Mouse (Mus musculus) spleen, adult 12 weeks (tissue): Measurements from ENCODE around the gene Usp9x.

Source experiments
- DNase-seq: peaks from one replicate; pipeline ENCODE4 v3.0.0; 2022; ENCODE audit warnings: low spot score

Gene Usp9x

DNA sequence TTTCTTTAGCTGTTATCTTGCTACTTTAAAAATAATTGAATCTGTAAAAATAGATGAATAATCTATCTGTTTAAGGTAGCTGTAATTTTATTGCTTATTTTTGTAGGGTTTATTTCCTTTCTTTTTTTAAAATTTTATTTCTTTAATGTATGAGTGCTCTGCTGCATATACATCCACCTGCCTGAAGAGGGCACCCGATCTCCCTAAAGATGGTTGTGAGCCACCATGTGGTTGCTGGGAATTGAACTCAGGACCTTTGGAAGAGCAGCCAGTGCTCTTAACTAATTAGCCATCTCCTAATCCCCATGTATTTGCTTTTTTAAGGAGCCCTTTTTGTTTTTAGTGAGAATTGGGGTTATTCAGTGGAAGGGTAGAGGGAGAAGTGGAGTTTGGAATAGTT, 14.3 kb downstream of the Usp9x start:
- DNase-seq = no peak

DNA sequence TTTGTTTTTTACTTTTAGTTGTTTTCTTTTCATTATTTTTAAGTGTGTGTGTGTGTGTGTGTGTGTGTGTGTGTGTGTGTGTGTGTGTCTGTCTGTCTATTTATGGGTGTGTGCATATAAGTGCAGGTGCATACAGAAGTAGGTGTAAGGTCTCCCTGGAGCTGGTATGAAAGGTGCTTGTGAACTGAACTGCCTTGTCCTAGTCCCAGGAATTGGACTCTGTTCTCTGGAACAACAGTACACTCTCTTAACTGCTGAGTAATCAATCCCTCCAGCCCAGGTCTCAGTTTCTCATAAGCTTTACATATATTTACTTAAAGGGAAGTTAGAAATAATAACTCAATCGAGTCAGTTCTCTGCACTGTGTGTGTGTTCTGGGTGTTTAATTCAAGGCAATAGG, 25.7 kb downstream of the Usp9x start:
- no peak for DNase-seq

DNA sequence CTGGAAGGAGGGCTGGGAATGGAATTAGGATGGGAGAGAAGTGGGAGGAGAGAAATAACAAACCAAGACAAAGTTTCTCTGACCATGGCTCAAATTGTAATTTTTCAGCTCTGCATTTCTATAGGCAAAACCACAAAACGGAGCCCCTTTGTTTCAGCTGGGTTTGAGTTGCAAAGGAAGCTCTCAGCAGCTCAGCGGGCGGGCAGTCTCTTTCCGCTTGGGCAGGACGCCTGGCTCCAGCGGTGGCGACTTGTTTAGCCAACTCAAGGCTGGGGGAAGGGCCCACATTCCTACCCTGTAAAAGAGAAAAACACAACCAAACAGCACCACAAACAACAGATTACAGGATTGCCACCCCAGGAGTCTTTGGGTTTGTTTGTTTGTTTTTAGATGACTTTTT, 135.2 kb downstream of the Usp9x start:
- DNase-seq = no peak

DNA sequence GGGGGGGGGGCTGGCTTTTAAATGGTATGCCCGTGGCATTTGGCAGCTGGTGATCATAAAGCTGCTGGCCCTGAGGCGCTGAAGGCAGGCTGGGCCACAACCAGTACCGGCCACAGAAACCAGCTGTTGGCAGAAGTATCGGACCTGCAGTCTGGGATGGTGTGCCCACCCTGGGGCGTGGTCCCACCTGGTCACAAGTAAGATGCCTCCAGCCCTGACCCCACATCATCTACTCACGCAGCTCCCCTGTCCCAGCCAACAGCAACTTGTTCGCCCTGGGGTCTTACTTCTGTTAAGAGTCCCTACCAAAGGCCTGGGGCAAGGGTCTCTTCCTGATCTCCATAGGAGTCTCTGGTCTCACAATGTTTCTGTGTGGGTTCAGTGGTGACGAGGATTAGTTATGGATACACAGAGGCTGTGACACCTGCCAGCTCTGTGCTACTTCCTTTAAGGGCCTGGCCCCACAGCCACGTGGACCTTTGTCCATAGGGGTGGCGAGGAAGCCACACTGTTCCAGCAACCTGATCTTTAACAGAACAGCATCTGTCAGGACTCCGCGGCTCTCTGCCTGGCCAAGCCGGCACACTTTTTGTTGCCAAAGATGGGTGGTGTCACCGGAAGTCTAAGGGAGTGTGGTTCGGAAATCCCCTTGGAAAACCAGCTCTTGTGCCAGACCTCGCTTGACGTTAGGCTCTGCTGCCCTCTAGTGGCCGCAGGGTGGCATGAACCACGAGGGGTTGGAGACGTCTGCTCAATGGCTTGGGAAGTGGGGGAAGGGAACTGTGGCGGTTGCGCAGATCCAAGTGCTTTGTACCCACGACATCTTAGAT, 136.4 kb downstream of the Usp9x start:
- DNase-seq = peak; percentile 77

DNA sequence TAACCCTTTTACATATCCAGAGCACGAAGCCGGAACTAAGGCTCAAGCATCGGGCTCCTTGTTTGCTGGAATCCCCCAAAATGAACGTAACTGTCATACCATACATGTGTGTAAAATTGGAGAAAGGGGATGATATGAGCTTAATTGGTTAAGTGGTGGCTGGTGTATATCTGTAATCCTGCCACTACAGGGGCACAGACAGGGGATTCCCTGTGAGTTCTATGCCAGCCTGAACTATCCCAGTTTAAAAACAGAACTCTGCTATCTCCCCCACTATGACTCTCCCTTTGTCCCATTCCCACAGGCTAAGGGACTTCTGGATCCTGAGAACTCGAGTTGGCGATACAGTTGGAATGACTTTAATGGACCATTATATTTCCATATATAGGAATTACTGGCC, 137.1 kb downstream of the Usp9x start:
- DNase-seq = no peak

DNA sequence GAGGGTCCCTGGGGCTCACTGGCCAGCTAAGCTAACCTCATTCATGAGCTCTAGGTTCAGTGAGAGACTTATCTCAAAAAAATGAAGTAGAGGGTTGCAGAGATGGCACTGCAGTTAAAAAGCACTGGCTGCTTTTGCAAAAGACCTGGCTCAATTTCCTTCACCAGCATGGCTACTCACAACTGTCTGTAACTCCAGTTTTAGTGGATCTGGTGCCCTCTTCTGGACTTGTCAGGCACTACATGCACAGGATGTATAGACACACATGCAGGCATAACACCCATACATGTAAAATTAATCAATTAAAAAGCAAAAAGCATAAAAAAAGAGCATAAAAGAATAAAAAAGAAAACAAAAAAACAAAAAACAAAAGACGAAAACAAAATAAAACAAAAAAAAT, 143.0 kb downstream of the Usp9x start:
- DNase-seq = no peak
